Mouse (Mus musculus) intestine, postnatal 0 days (tissue): ENCODE measurements around the gene Pdpr. TPM values are rescaled to one million over a fixed set of nuclear protein-coding genes. Genes with fewer than 3 reads are reported as not detected.
A peak's percentile ranks its signal among the peaks of the same experiment; 100 is the strongest.
"Not testable (repeated sequence)": the region's sequence is repeated elsewhere in the genome, so short reads cannot be mapped to it uniquely, and the experiment has no call there.

ENCODE experiments used
- ATAC-seq: fragments of 200-750 bp; cut with Nextera tagmentation; 2 replicates; pipeline ENCODE4 v1.8.0; 2017; ENCODE audit warnings: mild to moderate bottlenecking, moderate TSS enrichment, moderate library complexity
- H3K27ac ChIP-seq: fragments of 300-500 bp; sonication (generic); 2 replicates; pipeline ENCODE4 v1.5.1; 2014; ENCODE audit warnings: mild to moderate bottlenecking, low read depth, low read length, moderate library complexity
- H3K27me3 ChIP-seq: fragments of 300-500 bp; sonication (generic); replicated peaks from 2 replicates; pipeline ENCODE4 v1.6.1; 2014; ENCODE audit warnings: low read length, mixed read lengths; ENCODE audit not compliant: control insufficient read depth, insufficient read depth
- H3K36me3 ChIP-seq: fragments of 300-500 bp; sonication (generic); 2 replicates; pipeline ENCODE4 v1.6.1; 2014; ENCODE audit warnings: mild to moderate bottlenecking, moderate library complexity; ENCODE audit not compliant: control insufficient read depth, insufficient read depth
- H3K4me1 ChIP-seq: fragments of 300-500 bp; sonication (generic); replicated peaks from 2 replicates; pipeline ENCODE4 v1.6.1; 2014; ENCODE audit warnings: antibody characterized with exemption, low read length, mixed read lengths; ENCODE audit not compliant: control insufficient read depth, insufficient read depth
- H3K4me2 ChIP-seq: fragments of 300-500 bp; sonication (generic); replicated peaks from 2 replicates; pipeline ENCODE4 v1.6.1; 2014; ENCODE audit warnings: low read depth, mild to moderate bottlenecking, moderate library complexity
- H3K4me3 ChIP-seq: fragments of 300-500 bp; sonication (generic); 2 replicates; pipeline ENCODE4 v1.5.1; 2014; ENCODE audit warnings: low read depth, low read length
- H3K9ac ChIP-seq: fragments of 300-500 bp; sonication (generic); 2 replicates; pipeline ENCODE4 v1.6.1; 2014; ENCODE audit warnings: mild to moderate bottlenecking, low read depth, low read length
- H3K9me3 ChIP-seq: fragments of 300-500 bp; sonication (generic); 2 replicates; pipeline ENCODE4 v1.6.1; 2016; ENCODE audit warnings: mixed run types; ENCODE audit not compliant: control insufficient read depth
- CTCF ChIP-seq: sonication (generic); IDR thresholded peaks from 2 replicates; pipeline ENCODE4 v1.5.1; 2016; ENCODE audit warnings: low read depth, mild to moderate bottlenecking, control low read depth, antibody characterized with exemption, moderate library complexity
- WGBS: fragments of 180-500 bp; shearing (Covaris S2); extraction: QIAGEN DNeasy Blood & Tissue Kit; methylation state at CpG from one replicate; pipeline ENCODE4 v1.1.7; 2014; 5-methylcytosine and 5-hydroxymethylcytosine counted together
- polyA plus RNA-seq: library from polyadenylated mRNA; unstranded; fragments of >200 nt; fragmentation: Nextera tagmentation; extraction: Ambion mirVana; gene quantifications from 2 replicates; pipeline ENCODE4 v1.2.1, GENCODE M21; 2015

The Pdpr gene
- polyA plus RNA-seq, 1 experiment from 2014 or later, result 4.3 TPM

DNA sequence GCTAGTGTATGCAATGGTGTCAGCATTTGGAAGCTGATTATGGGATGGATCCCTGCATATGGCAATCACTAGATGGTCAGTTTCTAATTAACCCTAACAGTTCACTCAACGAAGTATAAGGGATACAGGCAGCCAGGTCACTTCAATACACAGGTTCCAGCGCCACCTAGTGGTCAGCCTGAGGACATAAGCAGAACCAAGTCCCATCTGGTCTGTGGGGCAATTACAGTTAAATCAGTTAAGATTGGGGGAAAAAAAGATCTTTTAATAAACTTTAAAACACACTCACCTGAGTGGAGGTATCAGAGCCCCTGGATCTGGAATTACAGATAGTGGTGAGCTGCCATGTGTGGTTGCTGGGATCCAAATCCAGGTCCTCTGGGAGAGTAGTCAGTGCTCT lies 4.3 kb upstream of the Pdpr start:
- Histone ChIP-seq H3K27ac (no peak overlapping the region), H3K27me3 (no peaks in the 10 kb centered on the region), H3K9ac (no peak overlapping the region), H3K9me3 (no peaks in the 10 kb centered on the region), H3K4me1 (no peaks in the 10 kb centered on the region), H3K4me3 (no peak overlapping the region), H3K4me2 (no peak overlapping the region), H3K36me3 (no peaks in the 10 kb centered on the region)
- 0% methylated on average over 2 of the region's 2 CpGs for WGBS
- peak; percentile 85 for TF ChIP-seq CTCF
- ATAC-seq, result no peak

GRCm38 (mm10) chr8:111091706-111092105 lies 2.7 kb upstream of the Pdpr start:
- H3K9me3 ChIP-seq, result no peaks in the 10 kb centered on the region
- no peaks in the 10 kb centered on the region for H3K4me1 ChIP-seq
- no peaks in the 10 kb centered on the region for H3K27me3 ChIP-seq
- no peak overlapping the region for H3K9ac ChIP-seq
- no peak for ATAC-seq
- H3K4me2 ChIP-seq, result no peak overlapping the region
- no peak overlapping the region for H3K27ac ChIP-seq
- no peak overlapping the region for H3K4me3 ChIP-seq
- WGBS, result 71% methylated on average over 7 of the region's 7 CpGs
- no peaks in the 10 kb centered on the region for H3K36me3 ChIP-seq
- no peak for TF ChIP-seq CTCF

- not testable (repeated sequence) for H3K27ac ChIP-seq, H3K36me3 ChIP-seq, H3K4me3 ChIP-seq, H3K9me3 ChIP-seq, H3K27me3 ChIP-seq, H3K4me2 ChIP-seq, H3K9ac ChIP-seq, H3K4me1 ChIP-seq, ATAC-seq
- 78% methylated on average over 4 of the region's 6 CpGs for WGBS
Observed at GRCm38 (mm10) chr8:111092326-111092725, 2.1 kb upstream of the Pdpr start, which contains the start of gene Clec18a. TSS of gene Clec18a (minus strand) at chr8:111092426.

- not testable (repeated sequence) for H3K27me3 ChIP-seq, H3K36me3 ChIP-seq, H3K9me3 ChIP-seq, H3K4me1 ChIP-seq
- Histone ChIP-seq H3K27ac (peak overlapping the region; percentile 60; the same call in 1 of the 2 replicates), H3K4me2 (peak overlapping the region; percentile 93), H3K9ac (peak overlapping the region; percentile 68), H3K4me3 (peak overlapping the region; percentile 63)
- under 1% methylated on average over 59 of the region's 69 CpGs for WGBS
- ATAC-seq, result peak; percentile 84
Observed at GRCm38 (mm10) chr8:111094719-111095302, 381 bp downstream of the Pdpr start.

GRCm38 (mm10) chr8:111114891-111115290 lies 20.5 kb downstream of the Pdpr start:
- Histone ChIP-seq H3K36me3 (peaks cover 62% of the 10 kb centered on the region), H3K4me2 (no peak overlapping the region), H3K9ac (no peak overlapping the region), H3K27me3 (no peaks in the 10 kb centered on the region), H3K27ac (no peak overlapping the region), H3K4me1 (no peaks in the 10 kb centered on the region), H3K9me3 (no peaks in the 10 kb centered on the region), H3K4me3 (no peak overlapping the region)
- no peak for ATAC-seq
- 95% methylated on average over 5 of the region's 5 CpGs for WGBS
- TF ChIP-seq CTCF, result no peak

DNA sequence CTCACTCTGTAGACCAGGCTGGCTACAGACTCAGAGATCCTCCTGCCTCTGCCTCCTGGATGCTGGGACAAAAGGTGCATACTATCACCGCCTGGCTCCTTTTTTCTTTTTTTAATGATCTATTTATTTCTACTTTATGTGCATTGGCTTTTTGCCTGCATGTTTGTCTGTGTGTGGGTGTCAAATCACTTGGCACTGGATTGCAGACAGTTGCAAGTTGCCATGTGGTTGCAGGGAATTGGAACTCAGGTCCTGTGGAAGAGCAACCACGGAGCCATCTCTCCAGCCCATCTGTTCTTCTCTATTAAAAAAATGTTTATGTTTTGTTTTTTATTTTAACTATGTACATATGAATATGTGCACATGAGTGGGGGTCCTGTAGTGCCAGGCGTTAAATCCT lies 25.1 kb downstream of the Pdpr start:
- no peak overlapping the region for H3K27ac ChIP-seq
- no peak for ATAC-seq
- 94% methylated on average over 3 of the region's 3 CpGs for WGBS

GRCm38 (mm10) chr8:111130756-111131155 lies 36.3 kb downstream of the Pdpr start:
- no peak overlapping the region for H3K4me3 ChIP-seq
- WGBS, result 91% methylated on average over 2 of the region's 2 CpGs
- no peak for TF ChIP-seq CTCF
- H3K36me3 ChIP-seq, result peaks cover 68% of the 10 kb centered on the region
- no peak overlapping the region for H3K9ac ChIP-seq
- no peaks in the 10 kb centered on the region for H3K9me3 ChIP-seq
- no peaks in the 10 kb centered on the region for H3K4me1 ChIP-seq
- no peak overlapping the region for H3K27ac ChIP-seq
- no peak overlapping the region for H3K4me2 ChIP-seq
- ATAC-seq, result no peak
- H3K27me3 ChIP-seq, result no peaks in the 10 kb centered on the region

More for the DNA sequence above, 25.1 kb downstream of the Pdpr start:
- no peaks in the 10 kb centered on the region for H3K27me3 ChIP-seq
- no peak overlapping the region for H3K4me3 ChIP-seq
- no peak overlapping the region for H3K4me2 ChIP-seq
- H3K36me3 ChIP-seq, result peaks cover 78% of the 10 kb centered on the region
- no peak overlapping the region for H3K9ac ChIP-seq
- no peaks in the 10 kb centered on the region for H3K4me1 ChIP-seq
- no peaks in the 10 kb centered on the region for H3K9me3 ChIP-seq
- TF ChIP-seq CTCF, result no peak
